Comparison of ENCODE assay signal across 11 mouse cellular contexts in the genomic region with DNA sequence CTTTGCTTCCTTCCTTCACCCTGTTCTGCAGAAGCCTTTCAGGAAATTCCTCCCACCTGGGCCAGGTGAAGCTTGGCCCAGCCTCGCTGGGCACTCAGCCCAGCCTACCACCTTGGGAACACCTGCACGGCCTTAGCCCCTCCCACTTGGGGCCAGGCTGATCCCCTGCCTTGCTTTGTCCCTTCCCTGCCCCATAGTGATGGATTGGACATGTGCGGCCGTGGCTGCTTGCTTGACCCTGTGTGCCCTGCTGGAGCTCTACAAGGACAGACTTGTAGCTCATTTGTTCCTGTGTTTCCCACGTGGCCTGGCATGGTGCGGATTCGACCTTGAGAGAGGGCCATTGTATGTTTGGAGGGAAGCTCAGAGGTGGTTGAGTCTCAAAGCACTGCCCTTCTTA. TPM values are rescaled to one million over a fixed set of nuclear protein-coding genes. Genes with fewer than 3 reads are reported as not detected.
DNase-seq lines count a peak whose midpoint lies in the region; ATAC-seq and TF ChIP-seq lines count a peak whose summit lies in the region.
"Had no signal": no experiment of that assay in that cellular context is flagged by ENCODE, and none has a peak within 500 bp of the region (broad histone marks: within the 10 kb centered on the region; RNA-seq: fewer than 3 reads in every experiment).

No protein-coding gene starts in this region.

- no peak for ATAC-seq in forebrain, embryonic 11.5 days (replicated peaks; ENCODE audit: low FRiP score)
- ATAC-seq in lung, embryonic 14.5 days (ENCODE audit: insufficient read depth) = 0 out of 2 replicates have a peak, but pooled peaks have one; percentile 26
- peak; percentile 80 for ATAC-seq in kidney, postnatal 0 days (replicated peaks; ENCODE audit: low FRiP score, low read depth)
- ATAC-seq in stomach, embryonic 14.5 days (ENCODE audit: insufficient number of reproducible peaks, insufficient read depth, low FRiP score, low read depth) = peak; percentile 83
- ATAC-seq: forebrain, embryonic 15.5 days; midbrain, embryonic 16.5 days had no signal

- H3K4me2 ChIP-seq in forebrain, embryonic 11.5 days (ENCODE audit: low read depth, low read length, severe bottlenecking) = no peak overlapping the region
- H3K4me2 ChIP-seq in lung, embryonic 14.5 days = no peak overlapping the region
- H3K4me2 ChIP-seq in kidney, postnatal 0 days (ENCODE audit: low read length) = no peak overlapping the region
- H3K4me2 ChIP-seq in stomach, embryonic 14.5 days (replicated peaks; ENCODE audit: low read depth, low read length) = no peak overlapping the region
- H3K4me2 ChIP-seq: forebrain, embryonic 15.5 days; liver, embryonic 13.5 days had no signal

- no peak for DNase-seq in forebrain, embryonic 10.5 days (ENCODE audit: extremely low spot score, low spot score)
- DNase-seq in forebrain, embryonic 11.5 days (ENCODE audit: low spot score) = no peak
- DNase-seq in lung, embryonic 14.5 days = peak; percentile 61
- DNase-seq in lung, postnatal 14 days = no peak
- no peak for DNase-seq in kidney, postnatal 0 days (ENCODE audit: low spot score)
- DNase-seq in cerebellum, postnatal 36 days = no peak
- DNase-seq in thymus, postnatal 14 days = no peak
- DNase-seq: liver, embryonic 13.5 days had no signal

- WGBS in forebrain, embryonic 10.5 days = 70% methylated on average over 7 of the region's 7 CpGs
- WGBS in forebrain, embryonic 11.5 days = 59% methylated on average over 7 of the region's 7 CpGs
- 53% methylated on average over 7 of the region's 7 CpGs for WGBS in lung, embryonic 14.5 days
- 66% methylated on average over 7 of the region's 7 CpGs for WGBS in kidney, postnatal 0 days
- WGBS in stomach, embryonic 14.5 days = 48% methylated on average over 7 of the region's 7 CpGs

- peaks cover 92% of the 10 kb centered on the region for H3K4me1 ChIP-seq in forebrain, embryonic 10.5 days
- peaks cover 33% of the 10 kb centered on the region for H3K4me1 ChIP-seq in forebrain, embryonic 11.5 days (replicated peaks; ENCODE audit: control insufficient read depth, insufficient read depth, low read length)
- 0 out of 2 replicates have a peak, but pooled peaks cover 5% of the 10 kb centered on the region for H3K4me1 ChIP-seq in lung, embryonic 14.5 days (ENCODE audit: insufficient read depth)
- no peaks in the 10 kb centered on the region; the same call in 1 of the 2 replicates for H3K4me1 ChIP-seq in kidney, postnatal 0 days (replicated peaks; ENCODE audit: insufficient read depth, low read length)
- H3K4me1 ChIP-seq in stomach, embryonic 14.5 days (ENCODE audit: control insufficient read depth, insufficient read depth, low read length) = peaks cover 10% of the 10 kb centered on the region; the same call in 1 of the 2 replicates
- H3K4me1 ChIP-seq: liver, embryonic 13.5 days had no signal

- H3K27me3 ChIP-seq in forebrain, embryonic 10.5 days (ENCODE audit: poor library complexity, severe bottlenecking) = peaks cover 95% of the 10 kb centered on the region
- peaks cover 9% of the 10 kb centered on the region for H3K27me3 ChIP-seq in forebrain, embryonic 11.5 days (ENCODE audit: control insufficient read depth, insufficient read depth, low read length)
- peaks cover 26% of the 10 kb centered on the region; the same call in 1 of the 2 replicates for H3K27me3 ChIP-seq in lung, embryonic 14.5 days (ENCODE audit: insufficient read depth, low read length)
- no peaks in the 10 kb centered on the region for H3K27me3 ChIP-seq in kidney, postnatal 0 days (ENCODE audit: insufficient read depth, low read length)
- 0 out of 2 replicates have a peak, but pooled peaks cover 4% of the 10 kb centered on the region for H3K27me3 ChIP-seq in stomach, embryonic 14.5 days (ENCODE audit: control insufficient read depth, insufficient read depth, low read length)

- no peak overlapping the region for H3K4me3 ChIP-seq in forebrain, embryonic 10.5 days
- no peak overlapping the region for H3K4me3 ChIP-seq in forebrain, embryonic 11.5 days (ENCODE audit: low read depth, low read length)
- no peak overlapping the region for H3K4me3 ChIP-seq in lung, embryonic 14.5 days (ENCODE audit: low read depth, low read length)
- no peak overlapping the region for H3K4me3 ChIP-seq in kidney, postnatal 0 days (replicated peaks; ENCODE audit: low read depth, low read length)
- H3K4me3 ChIP-seq in stomach, embryonic 14.5 days (ENCODE audit: low read depth, low read length) = no peak overlapping the region
- H3K4me3 ChIP-seq: forebrain, embryonic 15.5 days; liver, embryonic 13.5 days had no signal

- H3K9me3 ChIP-seq in forebrain, embryonic 10.5 days = no peaks in the 10 kb centered on the region
- no peaks in the 10 kb centered on the region for H3K9me3 ChIP-seq in forebrain, embryonic 11.5 days (ENCODE audit: control insufficient read depth, low read length)
- no peaks in the 10 kb centered on the region for H3K9me3 ChIP-seq in lung, embryonic 14.5 days (ENCODE audit: low read depth, low read length)
- H3K9me3 ChIP-seq in kidney, postnatal 0 days (replicated peaks; ENCODE audit: low read length) = no peaks in the 10 kb centered on the region
- H3K9me3 ChIP-seq in stomach, embryonic 14.5 days (ENCODE audit: control insufficient read depth, low read depth, low read length) = no peaks in the 10 kb centered on the region
- H3K9me3 ChIP-seq: forebrain, embryonic 15.5 days; liver, embryonic 13.5 days had no signal

- peak overlapping the region; percentile 60; the same call in 1 of the 2 replicates for H3K27ac ChIP-seq in forebrain, embryonic 10.5 days
- no peak overlapping the region for H3K27ac ChIP-seq in forebrain, embryonic 11.5 days (ENCODE audit: low read depth, low read length)
- H3K27ac ChIP-seq in lung, embryonic 14.5 days (ENCODE audit: low read depth) = no peak overlapping the region
- 0 out of 2 replicates have a peak overlapping the region, but pooled peaks have one; percentile 4 for H3K27ac ChIP-seq in kidney, postnatal 0 days
- no peak overlapping the region for H3K27ac ChIP-seq in stomach, embryonic 14.5 days (ENCODE audit: low read length)
- H3K27ac ChIP-seq: liver, embryonic 13.5 days had no signal

- no peak for TF ChIP-seq CTCF in lung, embryonic 14.5 days (IDR thresholded peaks at IDR 0.05; ENCODE audit: low read depth)
- TF ChIP-seq CTCF in kidney, postnatal 0 days (IDR thresholded peaks at IDR 0.05; ENCODE audit: low read depth) = no peak

- no peak overlapping the region for H3K9ac ChIP-seq in forebrain, embryonic 11.5 days (ENCODE audit: low read length)
- no peak overlapping the region for H3K9ac ChIP-seq in lung, embryonic 14.5 days
- no peak overlapping the region for H3K9ac ChIP-seq in kidney, postnatal 0 days (ENCODE audit: low read depth, low read length)
- no peak overlapping the region for H3K9ac ChIP-seq in stomach, embryonic 14.5 days (replicated peaks; ENCODE audit: low read depth, low read length)
- H3K9ac ChIP-seq: forebrain, embryonic 15.5 days; liver, embryonic 13.5 days had no signal

- no peaks in the 10 kb centered on the region for H3K36me3 ChIP-seq in forebrain, embryonic 10.5 days (replicated peaks)
- no peaks in the 10 kb centered on the region for H3K36me3 ChIP-seq in forebrain, embryonic 11.5 days (ENCODE audit: control insufficient read depth, insufficient read depth, low read length)
- H3K36me3 ChIP-seq in lung, embryonic 14.5 days (ENCODE audit: insufficient read depth) = no peaks in the 10 kb centered on the region
- no peaks in the 10 kb centered on the region for H3K36me3 ChIP-seq in kidney, postnatal 0 days (ENCODE audit: insufficient read depth, low read length)
- H3K36me3 ChIP-seq in stomach, embryonic 14.5 days (ENCODE audit: control insufficient read depth, insufficient read depth, low read length) = no peaks in the 10 kb centered on the region
- H3K36me3 ChIP-seq: forebrain, embryonic 15.5 days; liver, embryonic 13.5 days had no signal

RNA-seq across cellular contexts. Expression of a gene that starts 54.0 kb away (rescaled TPM):
- polyA plus RNA-seq in forebrain, embryonic 10.5 days (2016; fragmentation: Nextera tagmentation; extraction: Ambion mirVana) = 4.4 and 4.7 TPM in 2 replicates
- polyA plus RNA-seq in forebrain, embryonic 11.5 days (2014; fragmentation: Nextera tagmentation; extraction: Ambion mirVana) = 3.4 and 3.6 TPM in 2 replicates
- 6.9 and 8.3 TPM in 2 replicates for polyA plus RNA-seq in lung, embryonic 14.5 days (2014; fragmentation: Nextera tagmentation; extraction: Ambion mirVana)
- 6.2 and 6.7 TPM in 2 replicates for polyA plus RNA-seq in kidney, postnatal 0 days (2015; fragmentation: Nextera tagmentation; extraction: Ambion mirVana)
- 10.3 and 11.2 TPM in 2 replicates for polyA plus RNA-seq in stomach, embryonic 14.5 days (2014; fragmentation: Nextera tagmentation; extraction: Ambion mirVana)

Comparison
In these comparisons a context has a peak if more than half of its experiments do, and no peak if none do; other contexts are left out.
1. H3K27ac ChIP-seq: peak in forebrain, embryonic 10.5 days (single experiment) and kidney, postnatal 0 days (single experiment); none in forebrain, embryonic 11.5 days (single experiment), lung, embryonic 14.5 days (single experiment) and stomach, embryonic 14.5 days (single experiment).